Mouse (Mus musculus) kidney, adult 2 months (tissue): ENCODE results near the gene Rassf5.

ENCODE experiments used
- CTCF ChIP-seq: fragments of 200-500 bp; conservative IDR thresholded peaks from 2 replicates; pipeline ENCODE4 v1.5.1; 2011; ENCODE audit warnings: low read depth, mild to moderate bottlenecking, control low read depth, low read length, moderate library complexity, mixed read lengths; ENCODE audit not compliant: insufficient read depth, insufficient read length
- POLR2A ChIP-seq: fragments of 200-500 bp; IDR thresholded peaks from one replicate; pipeline ENCODE4 v1.6.1; 2011; ENCODE audit warnings: low read depth, low read length, control low read depth

- TF ChIP-seq POLR2A (no peak), CTCF (no peak)
These were observed 51.3 kb downstream of the Rassf5 start for GRCm38 (mm10) chr1:131193746-131194145.
